In genomic region chr3:89394006-89394893, GRCm38 (mm10) we compare ENCODE assay signal across 8 mouse cellular contexts. TPM values are rescaled to one million over a fixed set of nuclear protein-coding genes. Genes with fewer than 3 reads are reported as not detected.
DNase-seq lines count a peak whose midpoint lies in the region; ATAC-seq and TF ChIP-seq lines count a peak whose summit lies in the region.

TSS of gene Zbtb7b (minus strand) at chr3:89394776.

- H3K27ac ChIP-seq in MEL (ENCODE audit: control insufficient read depth, low read depth, low read length): peak within 1 kb of the TSS; percentile 75
- H3K27ac ChIP-seq in forebrain, embryonic 13.5 days: peak within 1 kb of the TSS; percentile 60
- H3K27ac ChIP-seq in lung, embryonic 15.5 days: peak within 1 kb of the TSS; percentile 93

- DNase-seq in MEL (ENCODE audit: low read depth, low spot score): peak; percentile 92
- DNase-seq in c-Kit-positive CD71-positive TER-119-negative erythroid progenitor cells, embryonic 14.5 days (ENCODE audit: low read depth): peak; percentile 54
- peak; percentile 82 to 85 for DNase-seq in heart, postnatal 10 days
- DNase-seq in kidney, postnatal 4 days: peak; percentile 81 to 90
- peak; percentile 83 for DNase-seq in urinary bladder, postnatal 25 days (ENCODE audit: low spot score)

- H3K9me3 ChIP-seq in MEL (replicated peaks; ENCODE audit: insufficient read depth, low read length): no peaks in the 10 kb centered on the region
- no peaks in the 10 kb centered on the region for H3K9me3 ChIP-seq in forebrain, embryonic 13.5 days (replicated peaks)
- no peaks in the 10 kb centered on the region for H3K9me3 ChIP-seq in lung, embryonic 15.5 days

- no peak; the same call in 1 of the 2 replicates for TF ChIP-seq RAD21 in MEL (IDR thresholded peaks at IDR 0.05; ENCODE audit: low read depth, low read length)

- TF ChIP-seq CTCF in MEL (IDR thresholded peaks at IDR 0.05 in 2 of 3, conservative IDR thresholded peaks at IDR 0.05 in 1 of 3; ENCODE audit: control insufficient read depth in 1 of 3, insufficient read depth in 1 of 3, low read depth in 2 of 3, low read length in 3 of 3, poor library complexity in 1 of 3, severe bottlenecking in 1 of 3): peak in 2 of 3 experiments; percentile 7 to 20; a peak in 2 of 6 replicates

- intact Hi-C loops in heart, postnatal 10 days (cut with DNase I): loop anchor here (2.0 kb wide), 2 partner anchors 17 to 25 kb away; partner anchors contain the start of genes Cks1b, Flad1 and Shc1

- H3K4me3 ChIP-seq in MEL (ENCODE audit: control insufficient read depth in 1 of 2, insufficient read depth in 1 of 2, low read depth in 2 of 2, low read length in 2 of 2): peak within 1 kb of the TSS; percentile 75 to 78
- peak within 1 kb of the TSS; percentile 48 for H3K4me3 ChIP-seq in forebrain, embryonic 13.5 days
- H3K4me3 ChIP-seq in lung, embryonic 15.5 days: peak within 1 kb of the TSS; percentile 60

- peaks cover 16% of the 10 kb centered on the region for H3K79me2 ChIP-seq in MEL (ENCODE audit: control insufficient read depth, insufficient read depth, low read length, poor library complexity)

- H3K4me1 ChIP-seq in MEL (ENCODE audit: control insufficient read depth in 1 of 2, insufficient read depth in 2 of 2, low read length in 2 of 2): peaks cover 14 to 28% of the 10 kb centered on the region in 2 experiments
- H3K4me1 ChIP-seq in forebrain, embryonic 13.5 days: peaks cover 66% of the 10 kb centered on the region
- peaks cover 56% of the 10 kb centered on the region for H3K4me1 ChIP-seq in lung, embryonic 15.5 days

- TF ChIP-seq POLR2A in MEL (IDR thresholded peaks at IDR 0.05; ENCODE audit: control insufficient read depth in 1 of 2, insufficient read depth in 1 of 2, low read depth in 1 of 2, low read length in 2 of 2, poor library complexity in 1 of 2): peak in 1 of 2 experiments; percentile 40; a peak in 2 of 4 replicates

- WGBS in forebrain, embryonic 13.5 days: under 1% methylated on average over 39 of the region's 42 CpGs
- 0% methylated on average over 41 of the region's 42 CpGs for WGBS in lung, embryonic 15.5 days

- peak; percentile 57 for ATAC-seq in forebrain, embryonic 13.5 days
- ATAC-seq in lung, embryonic 15.5 days (ENCODE audit: borderline replicate concordance, extremely low read depth, low FRiP score, low TSS enrichment): peak; percentile 50
- peak; percentile 59 for ATAC-seq in neutrophil, adult 5-6 weeks (ENCODE audit: extremely low read depth, insufficient number of reproducible peaks, low FRiP score, poor library complexity, severe bottlenecking)

- peaks cover 0 to 24% of the 10 kb centered on the region in 2 experiments; a peak in 2 of 4 replicates for H3K36me3 ChIP-seq in MEL (ENCODE audit: control insufficient read depth in 1 of 2, insufficient read depth in 2 of 2, low read length in 2 of 2)
- H3K36me3 ChIP-seq in forebrain, embryonic 13.5 days (ENCODE audit: poor library complexity, severe bottlenecking): no peaks in the 10 kb centered on the region
- no peaks in the 10 kb centered on the region for H3K36me3 ChIP-seq in lung, embryonic 15.5 days

- H3K9ac ChIP-seq in MEL (ENCODE audit: control insufficient read depth, low read depth, low read length, poor library complexity, severe bottlenecking): peak within 1 kb of the TSS; percentile 73
- H3K9ac ChIP-seq in forebrain, embryonic 13.5 days: peak within 1 kb of the TSS; percentile 63
- H3K9ac ChIP-seq in lung, embryonic 15.5 days: peak within 1 kb of the TSS; percentile 59

- peak in 1 of 2 experiments; percentile 18; a peak in 1 of 4 replicates for TF ChIP-seq EP300 in MEL (IDR thresholded peaks at IDR 0.05; ENCODE audit: low read depth in 1 of 2, low read length in 2 of 2)

- H3K27me3 ChIP-seq in MEL (ENCODE audit: control insufficient read depth in 1 of 2, insufficient read depth in 2 of 2, low read length in 2 of 2): no peaks in the 10 kb centered on the region
- H3K27me3 ChIP-seq in forebrain, embryonic 13.5 days: peaks cover 27% of the 10 kb centered on the region
- no peaks in the 10 kb centered on the region for H3K27me3 ChIP-seq in lung, embryonic 15.5 days

- peak within 1 kb of the TSS; percentile 96 for H3K4me2 ChIP-seq in forebrain, embryonic 13.5 days
- peak within 1 kb of the TSS; percentile 97 for H3K4me2 ChIP-seq in lung, embryonic 15.5 days

TF ChIP-seq in MEL, 35 proteins besides CTCF, POLR2A, EP300 and RAD21:
- 0 out of 2 replicates have a peak, but pooled peaks have one; percentile 26 for TF ChIP-seq CHD2 (IDR thresholded peaks at IDR 0.05; ENCODE audit: low read length)
- 0 out of 2 replicates have a peak, but pooled peaks have one; percentile 14 for TF ChIP-seq NRF1 (IDR thresholded peaks at IDR 0.05; ENCODE audit: insufficient read depth, low read depth, low read length, poor library complexity, severe bottlenecking)
- peak; percentile 24 for TF ChIP-seq ETS1 (IDR thresholded peaks at IDR 0.05; ENCODE audit: low read depth, low read length)
- TF ChIP-seq MYB (IDR thresholded peaks at IDR 0.05; ENCODE audit: low read depth, low read length): 0 out of 2 replicates have a peak, but pooled peaks have one; percentile 19
- peak; percentile 37; the same call in 1 of the 2 replicates for TF ChIP-seq BHLHE40 (IDR thresholded peaks at IDR 0.05; ENCODE audit: borderline replicate concordance, low read depth, low read length)
- peak; percentile 38; the same call in 1 of the 2 replicates for TF ChIP-seq TCF12 (IDR thresholded peaks at IDR 0.05; ENCODE audit: low read depth, low read length)
- no peak; the same call in 1 of the 2 replicates for TF ChIP-seq SIN3A (IDR thresholded peaks at IDR 0.05; ENCODE audit: low read length)
- 0 out of 2 replicates have a peak, but pooled peaks have one; percentile 63 for TF ChIP-seq E2F4 (IDR thresholded peaks at IDR 0.05; ENCODE audit: borderline replicate concordance, low read depth, low read length)
- no peak for TF ChIP-seq MAFK (IDR thresholded peaks at IDR 0.05; ENCODE audit: borderline replicate concordance, low read depth, low read length)
- peak; percentile 60 for TF ChIP-seq ZMIZ1 (IDR thresholded peaks at IDR 0.05; ENCODE audit: low read depth, low read length)
- TF ChIP-seq ZNF384 (IDR thresholded peaks at IDR 0.05; ENCODE audit: low read depth, low read length): 0 out of 2 replicates have a peak, but pooled peaks have one; percentile 16
- TF ChIP-seq NELFE (IDR thresholded peaks at IDR 0.05; ENCODE audit: low read depth, low read length): peak; percentile 26
- no peak for TF ChIP-seq GATA1 (IDR thresholded peaks at IDR 0.05; ENCODE audit: low read depth, low read length)
- TF ChIP-seq SMC3 (IDR thresholded peaks at IDR 0.05; ENCODE audit: low read depth, low read length): no peak
- no peak for TF ChIP-seq UBTF (IDR thresholded peaks at IDR 0.05; ENCODE audit: borderline replicate concordance, insufficient read depth, low read depth, low read length)
- peak; percentile 46; the same call in 1 of the 2 replicates for TF ChIP-seq MEF2A (IDR thresholded peaks at IDR 0.05; ENCODE audit: extremely low read depth, insufficient replicate concordance, low read depth, low read length, poor library complexity, severe bottlenecking)
- TF ChIP-seq POLR2AphosphoS2 (IDR thresholded peaks at IDR 0.05; ENCODE audit: low read length): no peak; the same call in 1 of the 2 replicates
- 0 out of 2 replicates have a peak, but pooled peaks have one; percentile 42 for TF ChIP-seq RCOR1 (IDR thresholded peaks at IDR 0.05; ENCODE audit: low read depth, low read length)
- 0 out of 2 replicates have a peak, but pooled peaks have one; percentile 7 for TF ChIP-seq TBP (IDR thresholded peaks at IDR 0.05; ENCODE audit: low read depth, low read length)
- TF ChIP-seq MYC (IDR thresholded peaks at IDR 0.05; ENCODE audit: low read depth, low read length): peak; percentile 34; the same call in 1 of the 2 replicates
- TF ChIP-seq ZKSCAN1 (IDR thresholded peaks at IDR 0.05; ENCODE audit: low read depth, low read length): 0 out of 2 replicates have a peak, but pooled peaks have one; percentile 34
- peak; percentile 65 for TF ChIP-seq MXI1 (IDR thresholded peaks at IDR 0.05; ENCODE audit: low read depth, low read length)
- no peak for TF ChIP-seq USF2 (IDR thresholded peaks at IDR 0.05; ENCODE audit: borderline replicate concordance in 1 of 2, insufficient read depth in 1 of 2, low read depth in 1 of 2, low read length in 2 of 2)
- TF ChIP-seq CHD1 (IDR thresholded peaks at IDR 0.05; ENCODE audit: low read depth, low read length): 0 out of 2 replicates have a peak, but pooled peaks have one; percentile 75
- no peak for TF ChIP-seq JUND (IDR thresholded peaks at IDR 0.05; ENCODE audit: low read depth, low read length)
- peak; percentile 38 for TF ChIP-seq MAX (IDR thresholded peaks at IDR 0.05; ENCODE audit: low read length)
- TF ChIP-seq ZC3H11A (IDR thresholded peaks at IDR 0.05; ENCODE audit: low read depth, low read length): no peak; the same call in 1 of the 2 replicates
- TF ChIP-seq POLR2AphosphoS5 (IDR thresholded peaks at IDR 0.05; ENCODE audit: borderline replicate concordance, low read depth, low read length): no peak
- no peak for TF ChIP-seq TAL1 (IDR thresholded peaks at IDR 0.05; ENCODE audit: low read length)

RNA-seq across cellular contexts. Expression of gene Zbtb7b, which starts in this region (rescaled TPM):
- 8.1 and 8.5 TPM in 2 replicates for total RNA-seq in MEL (2012; rRNA removed)
- 10 to 100 TPM in 1 of 2 experiments, not detected in 1; 20.1 TPM for polyA plus RNA-seq in MEL (2012; ENCODE audit: insufficient read depth in 1 of 2, insufficient read length in 2 of 2, low read depth in 1 of 2, low replicate concordance in 2 of 2, missing spikeins in 1 of 2)
- 0.41 and 0.67 TPM in 2 replicates for polyA plus RNA-seq in forebrain, embryonic 13.5 days (2015; fragmentation: Nextera tagmentation; extraction: Ambion mirVana)
- 10 to 100 TPM; 20.2 to 25.6 TPM for total RNA-seq in heart, postnatal 10 days (2021)
- polyA plus RNA-seq in lung, embryonic 15.5 days (2015; fragmentation: Nextera tagmentation; extraction: Ambion mirVana): 3.7 TPM in 2 replicates
- total RNA-seq in neutrophil, adult 5-6 weeks (2017): 90.9 and 120 TPM in 2 replicates

Comparison
In these comparisons a context has a peak if more than half of its experiments do, and no peak if none do; other contexts are left out.
1. Peak in every context shown above with its lines: DNase-seq, ATAC-seq, H3K4me3 ChIP-seq and H3K27ac ChIP-seq.
2. Peak in ATAC-seq, H3K4me3 ChIP-seq, H3K27ac ChIP-seq, H3K9ac ChIP-seq and H3K4me2 ChIP-seq in forebrain, embryonic 13.5 days; RNA of the gene not detected or under 1 TPM.